Mouse (Mus musculus): ENCODE data around the gene Kcnip4.

Kcnip4 gene

GRCm38 (mm10) chr5:49352061-49352460 lies 172.6 kb downstream of the Kcnip4 start:
- no peak for DNase-seq (ENCODE audit: low read depth)

DNA sequence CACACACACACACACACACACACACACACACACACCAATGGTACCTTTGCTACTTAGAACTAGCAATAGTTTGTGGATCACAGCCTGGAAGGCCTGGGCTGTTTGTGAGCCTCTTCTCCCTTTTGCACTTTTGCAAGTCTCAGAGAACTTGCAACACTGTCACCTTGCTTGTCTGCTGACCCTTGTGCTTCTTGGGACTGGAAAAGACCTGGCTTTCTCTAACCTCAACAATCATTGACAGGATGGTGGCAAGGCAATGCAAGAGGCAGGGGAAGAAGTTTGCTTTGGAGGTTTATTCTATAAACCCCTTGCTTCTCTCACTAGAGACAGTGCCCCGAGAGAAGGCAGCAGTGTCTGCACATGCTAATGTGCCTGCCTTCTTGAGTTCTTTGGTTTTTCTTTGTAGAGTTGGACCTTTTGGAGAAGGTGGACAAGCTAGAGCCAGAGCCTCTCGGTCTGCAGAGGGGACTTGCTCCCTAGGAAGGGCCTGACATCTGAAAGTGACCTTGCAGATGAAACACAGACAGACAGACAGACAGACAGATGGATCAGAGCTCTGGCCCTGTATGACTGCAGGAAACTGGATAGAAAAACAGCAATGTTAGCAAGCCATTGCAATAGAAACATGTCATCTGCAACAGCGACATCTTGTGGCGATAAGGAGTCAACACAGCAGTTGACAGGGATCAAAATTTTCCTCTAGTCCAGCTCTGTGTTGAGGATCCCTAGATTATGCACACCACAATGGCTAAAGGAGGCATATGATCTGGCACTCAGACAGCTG lies 174.4 kb downstream of the Kcnip4 start:
- peak; percentile 66 for DNase-seq (ENCODE audit: low read depth)

GRCm38 (mm10) chr5:49349541-49349940 lies 175.2 kb downstream of the Kcnip4 start:
- no peak for DNase-seq (ENCODE audit: low read depth)

- DNase-seq (ENCODE audit: low read depth), result no peak
These were observed 176.2 kb downstream of the Kcnip4 start for GRCm38 (mm10) chr5:49348511-49348910.

DNA sequence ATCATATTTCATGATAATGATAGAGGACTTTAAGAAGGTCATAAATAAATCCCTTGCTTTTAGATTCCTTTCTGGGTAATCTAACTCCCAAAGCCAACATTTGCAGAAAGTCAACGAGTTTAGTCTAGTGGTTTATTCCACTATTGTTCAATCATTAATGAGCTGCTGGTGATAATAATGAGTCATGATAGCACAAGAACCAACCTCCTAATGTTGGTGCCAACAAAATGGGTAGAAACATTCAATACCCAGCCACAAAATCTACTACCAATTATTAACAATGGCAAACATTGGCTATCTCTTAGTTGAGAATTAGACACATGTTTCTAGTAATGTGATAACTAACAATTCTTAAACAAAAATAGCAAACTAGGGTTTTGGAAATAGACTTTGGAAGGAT lies 180.1 kb downstream of the Kcnip4 start:
- no peak for DNase-seq (ENCODE audit: low read depth)

- DNase-seq (ENCODE audit: low read depth), result no peak
These were observed 187.5 kb downstream of the Kcnip4 start for GRCm38 (mm10) chr5:49337164-49337563.

GRCm38 (mm10) chr5:49333063-49333462 lies 191.6 kb downstream of the Kcnip4 start:
- DNase-seq (ENCODE audit: low read depth), result no peak

- DNase-seq (ENCODE audit: low read depth), result no peak
These were observed 195.7 kb downstream of the Kcnip4 start for GRCm38 (mm10) chr5:49329023-49329422.

GRCm38 (mm10) chr5:49318661-49319060 lies 206.0 kb downstream of the Kcnip4 start:
- no peak for DNase-seq (ENCODE audit: low read depth)

DNA sequence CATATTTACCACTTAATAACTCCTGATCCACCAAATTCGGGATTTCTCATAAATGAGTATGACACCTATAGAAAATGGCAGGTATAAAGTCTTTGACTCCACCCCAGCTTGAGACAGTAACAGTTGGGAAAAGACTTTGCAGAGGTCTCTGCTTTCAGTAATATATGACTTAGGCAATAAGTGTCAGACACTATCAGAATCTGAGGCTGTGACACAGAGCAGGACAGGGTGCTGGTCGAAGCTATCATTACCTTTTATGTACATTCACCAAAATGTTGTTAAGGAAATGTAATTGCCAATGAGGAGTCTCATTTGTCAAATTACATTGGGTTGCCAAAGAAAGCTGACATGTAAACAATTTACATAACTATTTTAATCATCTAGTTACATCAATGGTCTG lies 206.8 kb downstream of the Kcnip4 start:
- DNase-seq (ENCODE audit: low read depth), result no peak

- no peak for DNase-seq (ENCODE audit: low read depth)
These were observed 217.9 kb downstream of the Kcnip4 start for GRCm38 (mm10) chr5:49306796-49307195.

GRCm38 (mm10) chr5:49305321-49305720 lies 219.4 kb downstream of the Kcnip4 start:
- DNase-seq (ENCODE audit: low read depth), result no peak

DNA sequence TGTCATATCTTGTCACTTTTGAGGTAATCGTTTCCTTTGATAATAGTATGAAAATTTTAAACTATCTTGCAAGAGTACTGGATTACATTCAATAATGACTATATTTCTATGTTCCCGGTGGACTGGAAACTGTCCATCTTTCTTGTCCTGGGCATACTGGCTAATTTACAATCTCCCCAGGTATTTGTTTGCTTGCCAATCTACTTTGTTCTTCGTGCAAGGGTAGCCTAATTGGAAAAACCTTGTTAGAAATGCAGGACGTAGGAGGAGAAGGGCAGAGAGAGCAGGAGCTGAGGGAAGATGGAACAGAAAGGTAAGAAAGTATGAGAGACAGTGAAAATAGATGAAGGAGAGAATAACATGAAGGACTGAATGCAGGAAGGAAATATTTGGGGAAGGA lies 226.1 kb downstream of the Kcnip4 start:
- no peak for DNase-seq (ENCODE audit: low read depth)

- DNase-seq (ENCODE audit: low read depth), result no peak
These were observed 232.3 kb downstream of the Kcnip4 start for GRCm38 (mm10) chr5:49292421-49292820.

DNA sequence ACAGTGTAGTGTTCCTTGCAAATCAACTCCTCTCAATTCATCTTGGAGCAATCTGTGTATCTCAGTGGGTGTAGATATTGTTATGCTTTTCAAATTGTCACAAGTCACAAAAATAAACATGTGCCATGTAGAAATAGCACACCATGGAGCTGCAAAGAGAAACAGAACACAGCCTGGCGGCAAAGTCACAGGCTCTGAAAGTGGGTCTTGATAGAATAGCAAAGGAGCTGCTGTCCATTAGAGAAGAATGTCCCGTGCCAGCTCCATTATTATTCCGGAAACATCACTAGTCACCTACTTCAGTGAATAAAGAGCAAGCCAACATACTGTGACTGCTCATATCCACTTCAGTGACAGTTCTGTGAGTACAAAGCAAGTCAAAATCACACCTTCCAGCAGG lies 232.9 kb downstream of the Kcnip4 start:
- no peak for DNase-seq (ENCODE audit: low read depth)

DNA sequence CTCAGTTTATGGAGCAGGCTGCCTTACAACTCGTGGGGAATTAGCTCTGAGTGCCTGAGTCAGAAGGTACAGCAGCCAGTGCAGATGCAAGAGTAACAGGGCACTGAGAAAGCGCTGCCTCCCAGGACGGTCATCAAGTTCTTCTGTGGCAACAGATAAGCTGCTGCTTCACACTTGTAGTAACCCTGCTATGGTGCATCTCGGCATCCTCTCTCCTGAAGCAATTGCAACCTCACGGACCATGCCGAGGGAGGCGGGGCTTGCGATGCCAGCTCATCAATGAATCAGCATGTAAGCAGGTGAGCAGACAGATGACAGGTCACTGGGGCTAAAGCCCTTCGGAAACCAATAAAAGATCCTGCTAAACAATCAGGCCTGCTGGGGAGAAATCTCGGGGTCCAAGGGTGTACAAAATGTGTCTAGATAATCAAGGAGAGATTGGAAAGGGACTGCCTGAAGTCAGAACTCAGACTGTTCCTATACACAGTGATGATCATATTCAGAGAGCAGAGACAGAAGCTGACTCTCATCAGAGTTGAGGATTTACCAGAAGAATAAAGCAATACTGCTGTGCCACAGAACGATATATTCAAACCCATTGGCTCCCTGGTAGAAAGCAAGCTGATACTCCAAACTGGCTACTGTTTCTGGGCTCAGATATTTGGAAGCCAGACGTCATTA lies 239.1 kb downstream of the Kcnip4 start:
- DNase-seq (ENCODE audit: low read depth), result no peak

DNA sequence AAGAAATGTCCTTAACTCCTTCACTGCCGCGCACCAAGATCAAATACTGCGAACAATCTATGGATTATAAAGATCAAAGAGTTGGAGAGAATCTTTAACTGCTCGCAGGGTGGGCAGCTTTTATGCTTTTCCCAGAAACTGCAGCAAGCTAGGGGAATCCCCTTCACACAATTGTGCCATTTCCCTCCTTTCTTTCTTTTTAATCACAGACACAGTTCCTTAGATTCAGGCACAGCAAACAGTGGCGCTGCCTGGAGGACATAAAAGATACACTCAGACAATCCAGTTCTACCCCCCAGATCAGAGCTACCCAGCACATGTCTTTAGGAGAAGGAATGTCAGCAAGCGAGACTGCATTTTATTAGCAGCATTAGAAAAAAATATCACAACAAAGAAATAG lies 239.9 kb downstream of the Kcnip4 start:
- no peak for DNase-seq (ENCODE audit: low read depth)

DNA sequence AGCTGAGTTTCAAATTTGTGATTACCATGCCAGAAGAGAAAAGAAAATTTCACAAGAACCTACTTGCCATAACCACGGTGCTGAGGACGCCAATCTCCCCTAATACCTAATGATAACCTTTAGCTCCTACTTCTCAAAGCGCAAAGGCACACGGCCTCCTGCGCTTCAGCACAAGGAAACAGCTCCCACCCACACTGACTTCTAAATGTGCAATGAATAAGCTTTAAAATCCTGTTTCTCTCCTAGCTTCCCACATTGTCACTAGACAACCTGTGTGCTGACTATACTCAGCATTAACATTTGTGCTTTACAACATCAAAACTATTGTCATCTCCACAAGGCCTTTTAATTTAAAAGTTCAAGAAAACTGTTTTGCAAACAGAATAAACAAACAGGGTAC lies 241.3 kb downstream of the Kcnip4 start:
- no peak for DNase-seq (ENCODE audit: low read depth)

DNA sequence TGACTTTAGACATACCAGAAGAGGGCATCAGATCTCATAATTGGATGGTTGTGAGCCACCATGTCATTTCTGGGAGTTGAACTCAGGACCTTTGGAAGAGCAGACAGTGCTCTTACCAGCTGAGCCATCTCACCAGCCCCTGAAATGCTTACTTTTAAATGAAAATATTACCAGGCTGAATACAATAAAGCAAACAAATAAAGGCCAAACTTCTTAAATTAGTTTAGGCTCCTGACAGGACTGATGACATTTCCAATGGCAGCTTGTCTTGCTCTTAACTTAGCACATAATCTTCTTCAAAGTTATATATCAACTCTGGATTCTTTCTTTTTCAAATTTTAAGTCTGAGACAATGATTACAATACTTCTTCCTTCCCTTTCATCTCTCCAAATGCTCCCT lies 252.8 kb downstream of the Kcnip4 start:
- no peak for DNase-seq (ENCODE audit: low read depth)

GRCm38 (mm10) chr5:49268807-49269206 lies 255.9 kb downstream of the Kcnip4 start:
- no peak for DNase-seq (ENCODE audit: low read depth)

GRCm38 (mm10) chr5:49259356-49259755 lies 265.4 kb downstream of the Kcnip4 start:
- no peak for DNase-seq (ENCODE audit: low read depth)

DNA sequence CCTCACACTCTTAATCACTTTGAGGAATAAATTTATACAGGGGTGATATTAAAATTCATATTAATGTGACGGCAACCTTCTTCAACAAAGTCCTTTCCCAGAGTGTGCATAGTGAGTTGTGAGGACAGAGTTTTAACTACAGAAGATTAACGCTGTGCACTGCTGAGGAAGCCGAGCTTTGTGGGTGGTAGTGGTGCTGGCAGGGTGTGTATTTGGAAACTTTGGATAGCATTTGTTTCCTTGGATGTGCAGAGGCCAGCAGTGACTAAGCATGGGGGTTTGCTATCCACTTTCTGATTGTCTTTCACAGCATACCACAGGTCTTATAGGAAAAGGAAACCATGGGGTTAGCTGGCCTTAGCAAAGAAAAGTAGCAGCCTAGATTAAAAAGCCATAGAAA lies 267.9 kb downstream of the Kcnip4 start:
- DNase-seq (ENCODE audit: low read depth), result no peak

GRCm38 (mm10) chr5:49255983-49256382 lies 268.7 kb downstream of the Kcnip4 start:
- DNase-seq (ENCODE audit: low read depth), result no peak

DNA sequence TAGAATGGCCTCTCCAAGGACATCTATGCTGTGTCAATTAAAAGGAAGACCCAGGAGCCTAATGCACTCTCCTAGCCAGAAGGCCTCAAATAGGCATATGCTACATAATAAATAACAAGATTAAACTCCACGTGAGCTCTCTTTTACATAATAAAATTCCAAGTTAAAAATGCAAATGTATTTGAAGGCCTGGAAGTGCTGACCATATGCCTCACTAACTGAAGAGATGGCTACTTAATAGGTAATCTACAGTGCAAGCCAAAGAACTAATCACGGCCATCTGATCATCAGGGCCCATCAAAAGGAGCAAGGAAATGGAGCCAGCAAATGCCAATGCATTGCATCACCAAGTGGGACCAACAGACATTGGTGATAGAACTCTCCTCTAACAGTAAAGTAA lies 277.6 kb downstream of the Kcnip4 start:
- DNase-seq (ENCODE audit: low read depth), result no peak
